Mouse (Mus musculus) neural tube, embryonic 12.5 days (tissue): ENCODE measurements around the gene Ptbp1. TPM values are rescaled to one million over a fixed set of nuclear protein-coding genes. Genes with fewer than 3 reads are reported as not detected.

ENCODE experiments used
- ATAC-seq: fragments of 200-750 bp; cut with Nextera tagmentation; 2 replicates; pipeline ENCODE4 v1.8.0; 2017; ENCODE audit warnings: low read depth, mild to moderate bottlenecking, moderate TSS enrichment, moderate library complexity; ENCODE audit not compliant: low FRiP score
- H3K27ac ChIP-seq: fragments of 300-500 bp; sonication (generic); 2 replicates; pipeline ENCODE4 v1.5.1; 2016
- H3K27me3 ChIP-seq: fragments of 300-500 bp; sonication (generic); replicated peaks from 2 replicates; pipeline ENCODE4 v1.6.1; 2016; ENCODE audit warnings: mild to moderate bottlenecking
- H3K36me3 ChIP-seq: fragments of 300-500 bp; sonication (generic); 2 replicates; pipeline ENCODE4 v1.6.1; 2016; ENCODE audit warnings: mild to moderate bottlenecking
- H3K4me1 ChIP-seq: fragments of 300-500 bp; sonication (generic); 2 replicates; pipeline ENCODE4 v1.6.1; 2016
- H3K4me2 ChIP-seq: fragments of 300-500 bp; sonication (generic); replicated peaks from 2 replicates; pipeline ENCODE4 v1.6.1; 2016; ENCODE audit warnings: mild to moderate bottlenecking
- H3K4me3 ChIP-seq: fragments of 300-500 bp; sonication (generic); 2 replicates; pipeline ENCODE4 v1.5.1; 2016
- H3K9ac ChIP-seq: fragments of 300-500 bp; sonication (generic); 2 replicates; pipeline ENCODE4 v1.6.1; 2016; ENCODE audit warnings: mild to moderate bottlenecking
- H3K9me3 ChIP-seq: fragments of 300-500 bp; sonication (generic); 2 replicates; pipeline ENCODE4 v1.6.1; 2016; ENCODE audit warnings: mild to moderate bottlenecking
- WGBS: fragments of 180-500 bp; shearing (Covaris S2); methylation state at CpG from one replicate; pipeline ENCODE4 v1.1.7; 2016; 5-methylcytosine and 5-hydroxymethylcytosine counted together
- polyA plus RNA-seq: library from polyadenylated mRNA; unstranded; fragments of >200 nt; fragmentation: Nextera tagmentation; extraction: Ambion mirVana; gene quantifications from 2 replicates; pipeline ENCODE4 v1.2.1, GENCODE M21; 2016

Ptbp1 gene
- polyA plus RNA-seq = 180 and 189 TPM in 2 replicates

- H3K36me3 ChIP-seq = peaks cover 27% of the 10 kb centered on the region
- H3K4me2 ChIP-seq = peak within 1 kb of the TSS; percentile 100
- ATAC-seq = peak; percentile 91
- no peaks in the 10 kb centered on the region for H3K9me3 ChIP-seq
- peak within 1 kb of the TSS; percentile 96 for H3K4me3 ChIP-seq
- H3K27me3 ChIP-seq = no peaks in the 10 kb centered on the region
- peaks cover 60% of the 10 kb centered on the region for H3K4me1 ChIP-seq
- under 1% methylated on average over 75 of the region's 75 CpGs for WGBS
- peak within 1 kb of the TSS; percentile 99 for H3K27ac ChIP-seq
- H3K9ac ChIP-seq = peak within 1 kb of the TSS; percentile 97
Measured at GRCm38 (mm10) chr10:79853860-79854795, at the start of gene Ptbp1. Gene Ptbp1, plus strand, starts transcription at chr10:79854427.

- Histone ChIP-seq H3K27me3 (no peaks in the 10 kb centered on the region), H3K4me3 (no peak overlapping the region), H3K27ac (no peak overlapping the region), H3K9ac (no peak overlapping the region), H3K9me3 (no peaks in the 10 kb centered on the region), H3K36me3 (peaks cover 38% of the 10 kb centered on the region), H3K4me1 (peaks cover 69% of the 10 kb centered on the region), H3K4me2 (no peak overlapping the region)
- ATAC-seq = no peak
- 84% methylated on average over 11 of the region's 11 CpGs for WGBS
Measured at GRCm38 (mm10) chr10:79805636-79806035, 48.6 kb upstream of the Ptbp1 start.

- H3K9me3 ChIP-seq = no peaks in the 10 kb centered on the region
- no peak overlapping the region for H3K4me3 ChIP-seq
- H3K36me3 ChIP-seq = peaks cover 45% of the 10 kb centered on the region
- no peaks in the 10 kb centered on the region for H3K27me3 ChIP-seq
- no peak overlapping the region for H3K27ac ChIP-seq
- H3K4me1 ChIP-seq = peaks cover 67% of the 10 kb centered on the region
- H3K9ac ChIP-seq = no peak overlapping the region
- WGBS = 92% methylated on average over 9 of the region's 9 CpGs
- no peak overlapping the region for H3K4me2 ChIP-seq
- no peak for ATAC-seq
Measured at GRCm38 (mm10) chr10:79806331-79806730, 47.9 kb upstream of the Ptbp1 start.

- no peak for ATAC-seq
- Histone ChIP-seq H3K27me3 (no peaks in the 10 kb centered on the region), H3K36me3 (peaks cover 50% of the 10 kb centered on the region), H3K4me1 (peaks cover 61% of the 10 kb centered on the region), H3K27ac (no peak overlapping the region; the same call in 1 of the 2 replicates), H3K4me3 (no peak overlapping the region), H3K9me3 (no peaks in the 10 kb centered on the region), H3K4me2 (peak overlapping the region; percentile 9; the same call in 1 of the 2 replicates), H3K9ac (0 out of 2 replicates have a peak overlapping the region, but pooled peaks have one; percentile 8)
- WGBS = 84% methylated on average over 10 of the region's 10 CpGs
Measured at GRCm38 (mm10) chr10:79806972-79807371, 47.3 kb upstream of the Ptbp1 start.

- Histone ChIP-seq H3K27me3 (no peaks in the 10 kb centered on the region), H3K4me2 (peak overlapping the region; percentile 9; the same call in 1 of the 2 replicates), H3K4me3 (no peak overlapping the region), H3K36me3 (peaks cover 55% of the 10 kb centered on the region), H3K27ac (peak overlapping the region; percentile 68; the same call in 1 of the 2 replicates), H3K9me3 (no peaks in the 10 kb centered on the region), H3K9ac (no peak overlapping the region), H3K4me1 (peaks cover 53% of the 10 kb centered on the region)
- ATAC-seq = no peak
- 40% methylated on average over 11 of the region's 11 CpGs for WGBS
Measured at GRCm38 (mm10) chr10:79807826-79808225, 46.4 kb upstream of the Ptbp1 start.

GRCm38 (mm10) chr10:79808728-79809127, 45.5 kb upstream of the Ptbp1 start:
- Histone ChIP-seq H3K4me1 (peaks cover 44% of the 10 kb centered on the region), H3K36me3 (peaks cover 55% of the 10 kb centered on the region), H3K27me3 (no peaks in the 10 kb centered on the region), H3K4me2 (no peak overlapping the region), H3K9ac (no peak overlapping the region), H3K9me3 (no peaks in the 10 kb centered on the region), H3K4me3 (no peak overlapping the region), H3K27ac (no peak overlapping the region)
- no peak for ATAC-seq
- WGBS = 90% methylated on average over 11 of the region's 11 CpGs

GRCm38 (mm10) chr10:79811736-79812637, 42.2 kb upstream of the Ptbp1 start:
- H3K4me3 ChIP-seq = no peak overlapping the region
- no peaks in the 10 kb centered on the region for H3K27me3 ChIP-seq
- peak; percentile 46; the same call in 1 of the 2 replicates for ATAC-seq
- H3K9me3 ChIP-seq = no peaks in the 10 kb centered on the region
- peaks cover 72% of the 10 kb centered on the region for H3K36me3 ChIP-seq
- H3K4me2 ChIP-seq = no peak overlapping the region
- peaks cover 12% of the 10 kb centered on the region for H3K4me1 ChIP-seq
- no peak overlapping the region for H3K9ac ChIP-seq
- 33% methylated on average over 15 of the region's 15 CpGs for WGBS
- H3K27ac ChIP-seq = 0 out of 2 replicates have a peak overlapping the region, but pooled peaks have one; percentile 0

GRCm38 (mm10) chr10:79814271-79814842, 39.9 kb upstream of the Ptbp1 start:
- Histone ChIP-seq H3K9me3 (no peaks in the 10 kb centered on the region), H3K4me2 (no peak overlapping the region), H3K27me3 (no peaks in the 10 kb centered on the region), H3K36me3 (peaks cover 64% of the 10 kb centered on the region), H3K4me3 (no peak overlapping the region), H3K27ac (no peak overlapping the region), H3K4me1 (no peaks in the 10 kb centered on the region), H3K9ac (no peak overlapping the region)
- no peak for ATAC-seq
- WGBS = 84% methylated on average over 5 of the region's 5 CpGs

GRCm38 (mm10) chr10:79815671-79816494, 38.3 kb upstream of the Ptbp1 start:
- Histone ChIP-seq H3K4me2 (no peak overlapping the region), H3K27ac (no peak overlapping the region), H3K36me3 (peaks cover 63% of the 10 kb centered on the region), H3K9ac (no peak overlapping the region), H3K4me1 (no peaks in the 10 kb centered on the region), H3K4me3 (no peak overlapping the region), H3K9me3 (no peaks in the 10 kb centered on the region), H3K27me3 (no peaks in the 10 kb centered on the region)
- no peak for ATAC-seq
- WGBS = 88% methylated on average over 12 of the region's 12 CpGs

GRCm38 (mm10) chr10:79817111-79817510, 37.1 kb upstream of the Ptbp1 start:
- H3K4me1 ChIP-seq = 0 out of 2 replicates have a peak, but pooled peaks cover under 1% of the 10 kb centered on the region
- no peaks in the 10 kb centered on the region for H3K27me3 ChIP-seq
- H3K9me3 ChIP-seq = no peaks in the 10 kb centered on the region
- ATAC-seq = no peak
- no peak overlapping the region for H3K9ac ChIP-seq
- no peak overlapping the region for H3K4me3 ChIP-seq
- no peak overlapping the region for H3K4me2 ChIP-seq
- 80% methylated on average over 2 of the region's 2 CpGs for whole genome bisulfite sequencing
- no peak overlapping the region for H3K27ac ChIP-seq
- peaks cover 60% of the 10 kb centered on the region for H3K36me3 ChIP-seq

- Histone ChIP-seq H3K4me1 (peaks cover 12% of the 10 kb centered on the region; the same call in 1 of the 2 replicates), H3K9me3 (no peaks in the 10 kb centered on the region), H3K9ac (no peak overlapping the region), H3K27me3 (no peaks in the 10 kb centered on the region), H3K36me3 (peaks cover 55% of the 10 kb centered on the region), H3K4me3 (no peak overlapping the region), H3K4me2 (no peak overlapping the region), H3K27ac (no peak overlapping the region)
- ATAC-seq = no peak
- WGBS = 72% methylated on average over 4 of the region's 4 CpGs
Measured at GRCm38 (mm10) chr10:79818225-79818624, 36.0 kb upstream of the Ptbp1 start.
